ENCODE assay signal across 1 mouse cellular context in genomic region chr11:87109519-87110171, GRCm38 (mm10).
TF ChIP-seq lines count a peak whose summit lies in the region.

No protein-coding gene starts in this region.

TF ChIP-seq in MEL, 35 proteins besides CTCF, POLR2A, EP300 and RAD21:
- TF ChIP-seq UBTF (IDR thresholded peaks at IDR 0.05; ENCODE audit: borderline replicate concordance, insufficient read depth, low read depth, low read length) (peak; percentile 96), ZKSCAN1 (IDR thresholded peaks at IDR 0.05; ENCODE audit: low read depth, low read length) (no peak), GATA1 (IDR thresholded peaks at IDR 0.05; ENCODE audit: low read depth, low read length) (no peak), ZMIZ1 (IDR thresholded peaks at IDR 0.05; ENCODE audit: low read depth, low read length) (peak; percentile 2; the same call in 1 of the 2 replicates), MXI1 (IDR thresholded peaks at IDR 0.05; ENCODE audit: low read depth, low read length) (peak; percentile 73; the same call in 1 of the 2 replicates), SIN3A (IDR thresholded peaks at IDR 0.05; ENCODE audit: low read length) (peak; percentile 55; the same call in 1 of the 2 replicates), POLR2AphosphoS2 (IDR thresholded peaks at IDR 0.05; ENCODE audit: low read length) (peak; percentile 5; the same call in 1 of the 2 replicates)
